Mouse (Mus musculus) small intestine, adult 2 months (tissue): ENCODE results near the gene Gng7.
A peak's percentile ranks its signal among the peaks of the same experiment; 100 is the strongest.

Experiments used
- CTCF ChIP-seq: fragments of 200-500 bp; IDR thresholded peaks from 2 replicates; pipeline ENCODE4 v1.5.1; 2012; ENCODE audit warnings: low read depth, mild to moderate bottlenecking, control low read depth, inconsistent platforms, low read length, moderate library complexity, mixed read lengths; ENCODE audit not compliant: insufficient replicate concordance, insufficient read length; ENCODE audit errors: extremely low read depth
- POLR2A ChIP-seq: fragments of 200-500 bp; IDR thresholded peaks from 2 replicates; pipeline ENCODE4 v1.6.1; 2012; ENCODE audit warnings: low read depth, mild to moderate bottlenecking, control low read depth, inconsistent platforms, low read length, moderate library complexity

- no peak for TF ChIP-seq POLR2A
- peak; percentile 45; the same call in 1 of the 2 replicates for TF ChIP-seq CTCF
Measured at GRCm38 (mm10) chr10:81050645-81051044, 35.9 kb upstream of the Gng7 start.
